Mouse (Mus musculus) bone marrow macrophage, adult 2 months (primary cell): ENCODE measurements around the gene AU021092. TPM values are rescaled to one million over a fixed set of nuclear protein-coding genes. Genes with fewer than 3 reads are reported as not detected.

Experiments
- H3K27ac ChIP-seq: 2 replicates; pipeline ENCODE4 v1.5.1; 2012; ENCODE audit warnings: low read depth, low read length; ENCODE audit not compliant: insufficient read depth
- H3K4me1 ChIP-seq: 2 replicates; pipeline ENCODE4 v1.6.1; 2012; ENCODE audit warnings: low read length; ENCODE audit not compliant: control insufficient read depth, insufficient read depth
- H3K4me3 ChIP-seq: 2 replicates; pipeline ENCODE4 v1.5.1; 2012; ENCODE audit warnings: mild to moderate bottlenecking, low read length, moderate library complexity; ENCODE audit not compliant: insufficient read depth
- CTCF ChIP-seq: IDR thresholded peaks from 2 replicates; pipeline ENCODE4 v1.5.1; 2012; ENCODE audit warnings: low read depth, mild to moderate bottlenecking, low read length, moderate library complexity
- POLR2A ChIP-seq: IDR thresholded peaks from 2 replicates; pipeline ENCODE4 v1.6.1; 2012; ENCODE audit warnings: mild to moderate bottlenecking, low read depth, low read length, borderline replicate concordance
- polyA plus RNA-seq: library from polyadenylated mRNA; stranded (reverse); fragments of >200 nt; gene quantifications from 2 replicates; pipeline ENCODE4 v1.2.4, GENCODE M21; 2012; ENCODE audit not compliant: missing spikeins, insufficient read depth, insufficient read length

Gene AU021092
- polyA plus RNA-seq: not detected in 2 replicates

DNA sequence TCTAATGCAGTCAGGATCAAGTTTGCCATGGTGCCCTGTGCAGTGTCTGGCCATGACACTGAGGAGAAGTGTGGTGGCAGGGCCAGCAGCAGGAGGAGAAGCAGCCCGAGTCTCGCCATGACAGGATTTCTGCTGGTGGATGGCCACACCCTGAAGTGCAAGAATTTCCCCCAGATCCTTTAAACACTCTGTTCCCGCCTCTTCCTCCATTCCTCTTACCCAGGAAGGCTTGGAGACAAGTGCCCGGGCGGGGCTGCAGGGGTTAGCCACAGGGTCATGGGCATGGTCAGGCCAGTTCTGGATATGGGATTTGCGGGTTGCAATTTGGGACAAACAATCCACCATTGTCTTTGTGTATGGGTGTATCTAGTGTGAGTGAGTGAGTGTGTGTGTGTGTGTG, at the start of gene AU021092:
Gene AU021092, minus strand, starts transcription at position 160 of the 400 bp plus-strand sequence.
- TF ChIP-seq POLR2A (no peak), CTCF (no peak)
- H3K4me3 ChIP-seq: no peak within 1 kb of the TSS
- no peak within 1 kb of the TSS for H3K27ac ChIP-seq
- H3K4me1 ChIP-seq: no peaks in the 10 kb centered on the region

DNA sequence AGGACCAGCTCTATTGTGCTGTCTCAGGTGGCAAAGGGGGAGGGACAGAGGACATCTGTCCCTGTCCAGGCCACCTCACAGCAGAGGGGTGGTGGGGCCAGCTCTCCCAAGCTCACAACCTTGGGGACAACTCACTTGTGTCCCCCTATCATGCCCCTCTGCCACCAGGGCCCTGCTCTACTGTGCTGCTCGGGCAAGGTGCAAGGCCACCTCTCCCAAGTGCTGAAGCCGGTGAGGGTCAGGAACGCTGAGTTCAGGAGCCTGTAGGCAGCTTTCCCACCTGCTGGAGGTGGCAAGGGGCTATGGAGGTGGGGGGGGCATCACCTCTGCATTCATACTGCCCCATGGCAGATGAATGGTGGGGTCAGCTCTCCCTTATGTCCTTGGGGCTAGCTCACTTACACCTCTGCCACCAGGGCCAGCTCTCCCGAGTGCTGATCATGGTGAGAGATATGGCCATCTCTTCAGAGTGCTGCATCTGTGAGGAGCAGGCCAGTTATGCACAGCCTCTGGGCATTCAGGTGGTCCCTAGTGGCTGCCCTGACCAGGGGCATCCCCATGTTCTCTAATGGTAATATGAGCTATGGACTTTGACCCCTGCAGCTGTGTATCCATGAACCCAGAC, 49.4 kb upstream of the AU021092 start:
- Histone ChIP-seq H3K4me3 (no peak overlapping the region), H3K27ac (no peak overlapping the region), H3K4me1 (no peaks in the 10 kb centered on the region)
- TF ChIP-seq POLR2A (no peak), CTCF (no peak)

DNA sequence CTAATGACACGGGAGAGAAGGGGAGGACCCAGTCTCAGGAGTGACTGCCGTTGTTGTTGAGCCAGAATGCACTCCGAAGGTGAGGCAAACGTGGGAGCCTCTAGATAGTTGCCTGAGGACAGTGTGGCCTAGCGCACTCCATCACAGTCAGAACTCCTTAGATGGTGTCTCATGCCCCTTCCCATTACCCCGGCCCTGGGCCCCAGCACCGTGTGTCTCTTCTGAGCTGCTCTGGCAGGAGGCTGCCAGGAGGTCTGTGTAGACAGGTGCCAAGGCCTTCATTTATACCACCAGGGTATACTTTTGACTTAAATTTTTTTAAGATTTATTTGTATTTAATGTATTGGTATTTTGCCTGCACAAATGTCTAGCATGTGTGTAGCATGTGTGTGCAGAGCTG, 41.8 kb upstream of the AU021092 start:
- H3K27ac ChIP-seq: no peak overlapping the region
- H3K4me3 ChIP-seq: no peak overlapping the region
- TF ChIP-seq CTCF (no peak), POLR2A (no peak)
- no peaks in the 10 kb centered on the region for H3K4me1 ChIP-seq

DNA sequence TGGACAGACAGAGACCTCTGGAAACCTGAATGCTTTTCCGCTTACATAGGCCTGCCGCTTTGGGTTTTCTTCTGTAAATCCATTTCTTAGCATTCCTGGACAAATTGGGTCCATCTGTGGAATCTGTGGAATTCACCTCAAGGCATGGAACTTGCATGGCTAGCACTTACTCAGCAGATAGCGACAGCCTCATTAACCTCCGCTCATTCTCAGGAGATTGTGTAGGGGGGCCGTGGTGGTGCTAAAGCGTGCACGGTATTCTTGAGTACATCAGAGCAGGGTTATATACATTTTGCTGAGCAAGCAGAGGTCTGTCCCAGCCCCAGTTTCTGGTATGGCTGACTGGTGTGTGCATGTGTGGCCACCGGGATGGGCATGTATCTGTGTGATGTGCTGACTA, 41.1 kb upstream of the AU021092 start:
- TF ChIP-seq POLR2A: no peak
- no peak for TF ChIP-seq CTCF
- H3K27ac ChIP-seq: no peak overlapping the region
- no peak overlapping the region for H3K4me3 ChIP-seq
- H3K4me1 ChIP-seq: no peaks in the 10 kb centered on the region

DNA sequence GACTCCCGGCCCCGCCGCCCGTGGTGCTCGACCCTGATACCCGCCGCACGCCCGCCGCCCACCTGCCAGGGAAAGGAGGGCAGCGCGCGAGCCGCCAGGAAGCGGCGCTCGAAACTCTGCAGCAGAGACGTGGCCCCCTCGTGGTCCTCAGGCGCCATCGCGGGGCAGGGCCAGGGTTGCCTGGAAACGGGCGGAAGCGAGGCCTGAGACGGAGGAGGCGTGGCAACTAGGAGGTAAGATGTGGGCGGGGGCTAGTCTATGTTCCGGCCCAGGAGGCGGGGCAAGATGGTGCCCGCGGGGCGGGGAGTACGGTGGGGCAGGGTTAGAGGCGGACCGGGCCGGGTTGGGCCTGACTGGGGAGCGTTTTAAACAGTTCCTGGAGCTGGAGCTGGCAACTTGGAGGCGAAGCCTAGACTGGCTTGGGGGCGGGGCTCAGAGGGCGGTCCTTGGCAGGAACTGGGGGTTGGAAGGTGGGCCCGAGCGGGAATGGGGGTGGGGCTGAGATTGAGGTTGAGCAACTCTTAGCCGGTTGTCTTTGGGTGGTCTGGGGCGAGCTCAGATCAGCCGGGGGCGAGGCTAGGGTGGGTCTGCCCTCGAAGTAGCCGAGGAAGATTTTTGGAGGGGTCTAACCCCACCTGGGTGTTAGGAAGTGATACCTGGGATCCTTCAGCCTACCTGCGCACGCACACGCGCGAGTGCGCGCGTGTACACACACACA, 33.8 kb upstream of the AU021092 start, which contains the start of gene Eef2kmt:
Gene Eef2kmt, minus strand, starts transcription at position 205 of the 718 bp plus-strand sequence.
- peaks cover 10% of the 10 kb centered on the region for H3K4me1 ChIP-seq
- H3K27ac ChIP-seq: peak within 1 kb of the TSS; percentile 44
- peak within 1 kb of the TSS; percentile 97 for H3K4me3 ChIP-seq
- TF ChIP-seq POLR2A (no peak), CTCF (no peak)

DNA sequence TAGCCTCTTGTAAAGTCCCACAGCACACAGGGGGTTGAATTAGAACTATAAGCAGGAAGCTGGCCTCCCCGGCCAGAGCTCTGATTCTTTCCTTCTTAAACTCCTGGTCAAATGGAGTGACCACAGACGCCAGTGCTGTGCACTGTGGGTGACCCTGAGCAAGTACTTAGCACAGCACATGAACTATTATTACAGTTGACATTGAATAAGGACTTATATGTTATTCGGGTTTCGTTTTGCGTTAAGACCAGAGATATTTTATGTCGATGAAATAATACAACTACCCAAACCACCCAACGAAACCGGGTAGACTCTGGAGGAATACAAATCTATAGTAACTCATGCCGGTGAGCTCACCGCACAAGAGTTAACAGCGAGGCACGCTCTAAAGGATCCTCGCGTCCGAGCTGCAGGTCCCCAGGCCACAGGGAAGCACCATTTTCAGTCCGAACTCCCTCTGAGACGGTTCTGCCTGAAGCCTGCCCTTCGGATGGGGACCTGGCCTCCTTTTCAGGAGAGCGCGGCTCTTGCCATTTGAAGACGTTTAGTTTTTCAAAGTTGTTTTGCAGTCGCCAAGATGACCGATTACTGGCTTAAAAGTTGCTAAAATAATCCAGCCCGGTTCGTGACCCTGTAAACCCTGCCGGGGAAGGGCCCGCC, 33.1 kb upstream of the AU021092 start:
- H3K4me1 ChIP-seq: peaks cover 15% of the 10 kb centered on the region
- TF ChIP-seq POLR2A (no peak), CTCF (no peak)
- H3K4me3 ChIP-seq: peak overlapping the region; percentile 97
- H3K27ac ChIP-seq: peak overlapping the region; percentile 44

DNA sequence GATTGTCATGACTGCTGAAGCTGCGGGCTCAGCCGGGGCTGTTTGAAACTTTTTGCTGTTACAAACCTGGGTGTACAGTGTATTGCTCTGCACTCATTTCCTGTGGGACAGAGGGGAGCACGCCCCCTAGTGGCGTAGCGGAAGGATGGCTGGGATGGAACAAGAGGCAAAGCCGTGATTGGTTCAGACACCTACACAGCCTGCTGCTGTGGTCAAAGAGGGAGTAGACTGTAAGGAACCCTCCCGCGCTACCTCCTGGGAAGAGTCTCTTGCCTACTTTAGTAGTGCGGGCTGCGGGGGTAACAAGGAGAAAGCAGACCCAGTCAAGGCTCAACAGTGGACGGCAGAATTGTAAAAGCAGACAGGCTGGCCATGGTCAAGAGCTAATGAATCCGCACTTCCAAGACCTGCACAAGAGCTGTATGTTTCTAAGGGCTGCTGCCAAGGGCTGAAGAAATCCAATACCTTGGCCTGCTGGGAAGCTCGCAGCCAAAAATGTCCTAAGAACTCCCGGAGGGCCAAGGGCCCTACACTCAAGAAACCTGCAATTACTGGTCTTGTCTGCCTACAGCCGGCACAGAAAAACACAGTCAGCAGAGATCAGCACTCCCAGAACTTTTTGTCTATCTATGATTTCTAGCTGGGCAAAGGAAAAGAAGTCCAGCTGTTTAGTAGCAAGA, 32.4 kb upstream of the AU021092 start:
- Histone ChIP-seq H3K4me1 (peaks cover 20% of the 10 kb centered on the region), H3K4me3 (peak overlapping the region; percentile 97), H3K27ac (peak overlapping the region; percentile 2; the same call in 1 of the 2 replicates)
- peak; percentile 77 for TF ChIP-seq CTCF
- no peak for TF ChIP-seq POLR2A

DNA sequence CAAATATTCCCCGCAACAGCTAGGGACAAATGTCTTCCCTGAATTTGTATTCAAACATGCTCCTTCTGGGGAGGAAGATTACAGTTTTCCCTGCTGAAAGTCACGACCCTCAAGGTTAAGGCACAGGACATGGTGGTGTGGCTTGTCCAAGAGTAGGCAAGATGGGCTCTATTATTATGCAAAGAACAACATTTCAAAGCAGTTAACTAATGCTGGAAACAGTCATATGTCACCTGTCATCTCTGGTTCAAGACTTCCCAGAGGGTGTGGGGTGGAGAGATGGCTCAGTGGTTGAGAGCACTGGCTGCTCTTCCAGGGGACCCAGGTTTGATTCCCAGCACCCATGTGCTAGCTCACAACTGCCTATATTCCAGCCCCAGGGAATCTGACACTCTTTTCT, 30.2 kb upstream of the AU021092 start:
- TF ChIP-seq CTCF (no peak), POLR2A (no peak)
- H3K4me3 ChIP-seq: no peak overlapping the region
- no peak overlapping the region for H3K27ac ChIP-seq
- H3K4me1 ChIP-seq: peaks cover 20% of the 10 kb centered on the region

DNA sequence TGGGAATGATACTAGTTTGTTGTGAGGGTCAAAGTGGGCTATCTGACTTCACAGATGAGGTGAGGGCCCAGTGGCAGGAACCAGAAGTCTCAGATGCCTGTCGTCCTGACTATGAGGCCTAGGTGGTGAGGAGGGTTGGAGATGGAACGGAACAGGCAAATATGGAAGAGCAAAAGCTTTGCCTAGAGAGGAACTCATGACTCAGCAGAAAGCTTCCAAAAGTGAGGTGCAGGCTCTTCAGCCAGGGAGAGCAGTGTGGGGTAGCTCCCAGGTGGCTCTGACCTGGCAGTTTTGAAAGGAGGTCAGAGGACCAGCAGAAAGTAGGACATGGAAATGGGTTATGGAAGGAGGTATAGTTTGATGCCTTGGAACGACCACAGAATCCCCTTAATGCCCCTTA, 28.8 kb upstream of the AU021092 start:
- Histone ChIP-seq H3K4me3 (no peak overlapping the region), H3K4me1 (peaks cover 18% of the 10 kb centered on the region), H3K27ac (no peak overlapping the region)
- TF ChIP-seq POLR2A: no peak
- TF ChIP-seq CTCF: no peak
